Mouse (Mus musculus) lung, adult 2 months (tissue): ENCODE measurements around the gene Gm28305.

Experiments
- CTCF ChIP-seq: fragments of 200-500 bp; IDR thresholded peaks from 2 replicates; pipeline ENCODE4 v1.5.1; 2011; ENCODE audit warnings: mild to moderate bottlenecking, low read length, control low read depth; ENCODE audit not compliant: insufficient read depth
- POLR2A ChIP-seq: fragments of 200-500 bp; IDR thresholded peaks from 2 replicates; pipeline ENCODE4 v1.6.1; 2011; ENCODE audit warnings: low read depth, mild to moderate bottlenecking, control low read depth, low read length, borderline replicate concordance; ENCODE audit errors: extremely low read depth

DNA sequence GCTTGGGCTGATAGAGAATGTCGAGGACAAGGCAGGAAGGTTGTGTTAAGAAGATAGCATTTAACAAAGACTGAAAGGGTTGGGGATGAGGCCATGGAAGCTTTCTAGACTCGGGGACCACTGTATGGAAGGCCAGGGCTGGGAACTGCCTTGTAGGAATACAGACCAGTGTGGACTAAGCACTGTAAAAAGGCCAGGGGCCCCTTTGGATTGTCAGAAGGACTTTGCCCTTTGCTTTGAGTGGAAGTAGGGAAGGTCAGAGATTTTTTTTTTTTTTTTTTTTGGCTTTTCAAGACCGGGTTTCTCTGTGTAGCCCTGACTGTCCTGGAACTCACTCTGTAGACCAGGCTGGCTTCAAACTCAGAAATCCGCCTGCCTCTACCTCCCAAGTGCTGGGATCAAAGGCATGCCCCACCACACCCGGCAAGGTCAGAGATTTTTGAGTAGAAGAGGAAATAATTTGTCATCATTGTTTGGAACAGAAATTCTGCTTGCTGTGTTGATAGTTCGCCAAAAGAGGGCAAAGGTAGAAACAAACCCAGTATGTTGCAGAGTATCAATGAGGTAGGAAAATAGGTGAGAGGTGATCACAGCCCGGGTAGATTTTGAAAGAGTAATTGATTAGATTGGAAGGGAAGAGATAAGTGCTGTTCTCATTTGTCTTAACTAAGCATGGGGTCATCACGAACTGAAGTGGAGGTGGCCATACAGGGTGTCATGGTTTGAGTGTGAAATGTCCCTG, 30.6 kb downstream of the Gm28305 start:
- TF ChIP-seq POLR2A, result no peak
- no peak for TF ChIP-seq CTCF
